Comparison of ENCODE assay signal across 9 mouse cellular contexts in genomic region chr10:77150016-77150415, GRCm38 (mm10). TPM values are rescaled to one million over a fixed set of nuclear protein-coding genes. Genes with fewer than 3 reads are reported as not detected.
DNase-seq lines count a peak whose midpoint lies in the region; ATAC-seq lines count a peak whose summit lies in the region.
"Had no signal": no experiment of that assay in that cellular context is flagged by ENCODE, and none has a peak within 500 bp of the region (broad histone marks: within the 10 kb centered on the region; RNA-seq: fewer than 3 reads in every experiment).

No protein-coding gene starts in this region.

- WGBS in kidney, embryonic 15.5 days: 37% methylated on average over 8 of the region's 8 CpGs
- WGBS in embryonic facial prominence, embryonic 10.5 days: 37% methylated on average over 8 of the region's 8 CpGs
- WGBS in liver, embryonic 11.5 days: 21% methylated on average over 8 of the region's 8 CpGs

- no peak for DNase-seq in kidney, adult 9 months
- peak; percentile 47 for DNase-seq in MN1 (ENCODE audit: low spot score)
- peak; percentile 53 for DNase-seq in embryonic facial prominence, embryonic 10.5 days (ENCODE audit: low spot score)
- no peak for DNase-seq in liver, embryonic 11.5 days (ENCODE audit: low spot score)
- no peak for DNase-seq in frontal cortex, postnatal 36 days (ENCODE audit: low spot score in 2 of 2)
- DNase-seq in gastrocnemius, postnatal 14 days: no peak
- DNase-seq: kidney, adult 2 months had no signal

- peak overlapping the region; percentile 30; the same call in 1 of the 2 replicates for H3K4me2 ChIP-seq in kidney, embryonic 15.5 days
- H3K4me2 ChIP-seq in liver, embryonic 11.5 days: peak overlapping the region; percentile 54

- H3K4me1 ChIP-seq in kidney, embryonic 15.5 days: peaks cover 85% of the 10 kb centered on the region
- H3K4me1 ChIP-seq in embryonic facial prominence, embryonic 10.5 days: peaks cover 75% of the 10 kb centered on the region
- H3K4me1 ChIP-seq in liver, embryonic 11.5 days (replicated peaks; ENCODE audit: control insufficient read depth, insufficient read depth, low read length): peaks cover 36% of the 10 kb centered on the region

- peak overlapping the region; percentile 96 for H3K27ac ChIP-seq in kidney, embryonic 15.5 days
- peak overlapping the region; percentile 86 for H3K27ac ChIP-seq in embryonic facial prominence, embryonic 10.5 days (replicated peaks)
- H3K27ac ChIP-seq in liver, embryonic 11.5 days (ENCODE audit: low read depth, low read length): no peak overlapping the region

- intact Hi-C loops in gastrocnemius, postnatal 14 days (cut with DNase I; ENCODE audit: low total_unique reads): no loop called here

- no peaks in the 10 kb centered on the region for H3K27me3 ChIP-seq in kidney, embryonic 15.5 days
- H3K27me3 ChIP-seq in embryonic facial prominence, embryonic 10.5 days (replicated peaks; ENCODE audit: low read depth, poor library complexity, severe bottlenecking): no peaks in the 10 kb centered on the region
- no peaks in the 10 kb centered on the region for H3K27me3 ChIP-seq in liver, embryonic 11.5 days (replicated peaks; ENCODE audit: control insufficient read depth, insufficient read depth, low read length)

- H3K4me3 ChIP-seq in kidney, embryonic 15.5 days (replicated peaks): no peak overlapping the region
- H3K4me3 ChIP-seq in embryonic facial prominence, embryonic 10.5 days: peak overlapping the region; percentile 28; the same call in 1 of the 2 replicates
- peak overlapping the region; percentile 21; the same call in 1 of the 2 replicates for H3K4me3 ChIP-seq in liver, embryonic 11.5 days (ENCODE audit: low read depth, low read length)

- no peak overlapping the region for H3K9ac ChIP-seq in kidney, embryonic 15.5 days
- H3K9ac ChIP-seq in liver, embryonic 11.5 days (ENCODE audit: low read depth, low read length): no peak overlapping the region; the same call in 1 of the 2 replicates

- no peak for ATAC-seq in kidney, embryonic 15.5 days (replicated peaks; ENCODE audit: low FRiP score)
- no peak for ATAC-seq in liver, embryonic 11.5 days (replicated peaks; ENCODE audit: low FRiP score)
- no peak for ATAC-seq in frontal cortex, adult (ENCODE audit: low TSS enrichment)

- no peaks in the 10 kb centered on the region for H3K36me3 ChIP-seq in kidney, embryonic 15.5 days
- peaks cover 10% of the 10 kb centered on the region for H3K36me3 ChIP-seq in embryonic facial prominence, embryonic 10.5 days (replicated peaks)
- no peaks in the 10 kb centered on the region for H3K36me3 ChIP-seq in liver, embryonic 11.5 days (ENCODE audit: control insufficient read depth, insufficient read depth, low read length)

- no peaks in the 10 kb centered on the region for H3K9me3 ChIP-seq in kidney, embryonic 15.5 days (replicated peaks)
- no peaks in the 10 kb centered on the region for H3K9me3 ChIP-seq in embryonic facial prominence, embryonic 10.5 days
- H3K9me3 ChIP-seq in liver, embryonic 11.5 days (ENCODE audit: control insufficient read depth, low read length): no peaks in the 10 kb centered on the region

RNA-seq across cellular contexts. Expression of gene Col18a1, which starts 16.3 kb away (rescaled TPM):
- 195 and 206 TPM in 2 replicates for polyA plus RNA-seq in kidney, embryonic 15.5 days (2015; fragmentation: Nextera tagmentation; extraction: Ambion mirVana)
- polyA plus RNA-seq in embryonic facial prominence, embryonic 10.5 days (2016; fragmentation: Nextera tagmentation; extraction: Ambion mirVana): 184 and 201 TPM in 2 replicates
- 55.3 and 60.2 TPM in 2 replicates for polyA plus RNA-seq in liver, embryonic 11.5 days (2014; fragmentation: Nextera tagmentation; extraction: Ambion mirVana)
- 10 to 100 TPM; 20.2 to 24.5 TPM for total RNA-seq in gastrocnemius, postnatal 14 days (2021)

Comparison
In these comparisons a context has a peak if more than half of its experiments do, and no peak if none do; other contexts are left out.
1. DNase-seq: peak in MN1 (single experiment) and embryonic facial prominence, embryonic 10.5 days (single experiment); none in kidney, adult 9 months (single experiment), liver, embryonic 11.5 days (single experiment), frontal cortex, postnatal 36 days (0 of 2) and gastrocnemius, postnatal 14 days (single experiment).